Comparison of ENCODE assay signal across 16 mouse cellular contexts in the genomic region with DNA sequence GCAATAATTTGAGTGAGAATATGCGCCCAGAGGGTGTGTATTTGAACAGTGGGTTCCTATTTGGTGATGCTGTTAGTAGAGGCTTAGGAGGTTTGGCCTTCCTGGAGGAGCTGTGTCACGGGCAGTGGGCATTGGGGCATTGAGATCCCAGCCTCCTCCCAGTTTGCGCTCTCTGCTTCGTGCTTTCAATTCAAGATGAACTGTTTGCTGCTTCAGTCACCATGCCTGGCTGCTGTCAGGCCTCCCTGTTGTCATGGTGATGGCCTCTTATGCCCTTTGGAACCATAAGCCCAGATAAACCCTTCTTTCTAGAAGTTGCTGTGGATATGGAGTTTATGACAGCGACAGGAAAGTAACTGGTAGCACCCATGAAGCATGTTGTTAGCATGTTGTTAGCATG. TPM values are rescaled to one million over a fixed set of nuclear protein-coding genes. Genes with fewer than 3 reads are reported as not detected.
A peak's percentile ranks its signal among the peaks of the same experiment; 100 is the strongest.
DNase-seq lines count a peak whose midpoint lies in the region; ATAC-seq and TF ChIP-seq lines count a peak whose summit lies in the region.
"Had no signal": no experiment of that assay in that cellular context is flagged by ENCODE, and none has a peak within 500 bp of the region (broad histone marks: within the 10 kb centered on the region; RNA-seq: fewer than 3 reads in every experiment).

No protein-coding gene starts in this region.

- no peak for TF ChIP-seq CTCF in lung, postnatal 0 days (IDR thresholded peaks at IDR 0.05)

- TF ChIP-seq EP300 in lung, postnatal 0 days (IDR thresholded peaks at IDR 0.05) = no peak

- H3K27me3 ChIP-seq in hindbrain, embryonic 12.5 days = no peaks in the 10 kb centered on the region
- H3K27me3 ChIP-seq in midbrain, embryonic 11.5 days (ENCODE audit: control insufficient read depth, insufficient read depth, low read length) = no peaks in the 10 kb centered on the region
- H3K27me3 ChIP-seq in neural tube, embryonic 15.5 days (replicated peaks) = no peaks in the 10 kb centered on the region
- H3K27me3 ChIP-seq in lung, postnatal 0 days (replicated peaks; ENCODE audit: insufficient read depth, low read length) = no peaks in the 10 kb centered on the region
- H3K27me3 ChIP-seq: limb, embryonic 13.5 days had no signal

- no peaks in the 10 kb centered on the region for H3K36me3 ChIP-seq in hindbrain, embryonic 12.5 days
- no peaks in the 10 kb centered on the region for H3K36me3 ChIP-seq in midbrain, embryonic 11.5 days (ENCODE audit: control insufficient read depth, insufficient read depth, low read length)
- no peaks in the 10 kb centered on the region for H3K36me3 ChIP-seq in neural tube, embryonic 15.5 days
- H3K36me3 ChIP-seq in lung, postnatal 0 days (ENCODE audit: insufficient read depth, low read length) = no peaks in the 10 kb centered on the region

- H3K4me3 ChIP-seq in hindbrain, embryonic 12.5 days = no peak overlapping the region
- H3K4me3 ChIP-seq in midbrain, embryonic 11.5 days (ENCODE audit: low read depth, low read length) = no peak overlapping the region
- no peak overlapping the region for H3K4me3 ChIP-seq in neural tube, embryonic 15.5 days (replicated peaks)
- H3K4me3 ChIP-seq in lung, postnatal 0 days (ENCODE audit: low read depth, low read length) = no peak overlapping the region
- H3K4me3 ChIP-seq: limb, embryonic 13.5 days had no signal

- H3K9ac ChIP-seq in hindbrain, embryonic 12.5 days = no peak overlapping the region
- no peak overlapping the region; the same call in 1 of the 2 replicates for H3K9ac ChIP-seq in midbrain, embryonic 11.5 days (ENCODE audit: low read length)
- no peak overlapping the region for H3K9ac ChIP-seq in neural tube, embryonic 15.5 days (replicated peaks)
- H3K9ac ChIP-seq in lung, postnatal 0 days (replicated peaks; ENCODE audit: low read depth) = no peak overlapping the region
- H3K9ac ChIP-seq: limb, embryonic 13.5 days had no signal

- DNase-seq in embryo, embryonic 10.5 days (ENCODE audit: low spot score) = peak; percentile 72
- peak; percentile 92 for DNase-seq in midbrain, embryonic 11.5 days (ENCODE audit: low spot score, missing footprints)
- no peak for DNase-seq in c-Kit-positive CD71-positive TER-119-positive erythroid progenitor cells, embryonic 14.5 days (ENCODE audit: low spot score)
- no peak for DNase-seq in ovary, postnatal 36 days (ENCODE audit: low spot score)
- DNase-seq in lung, postnatal 0 days (ENCODE audit: low spot score) = no peak
- no peak for DNase-seq in urinary bladder, postnatal 36 days (ENCODE audit: low spot score in 2 of 2)
- DNase-seq: cerebellum, postnatal 25 days; heart, postnatal 4 days; kidney, postnatal 10 days; layer of hippocampus, postnatal 36 days; lung, adult 2 months; thymus, postnatal 4 days had no signal

- WGBS in hindbrain, embryonic 12.5 days = 39% methylated on average over 5 of the region's 5 CpGs
- 15% methylated on average over 5 of the region's 5 CpGs for WGBS in midbrain, embryonic 11.5 days
- 35% methylated on average over 5 of the region's 5 CpGs for WGBS in neural tube, embryonic 15.5 days
- 75% methylated on average over 5 of the region's 5 CpGs for WGBS in lung, postnatal 0 days

- H3K9me3 ChIP-seq in hindbrain, embryonic 12.5 days (replicated peaks) = no peaks in the 10 kb centered on the region
- H3K9me3 ChIP-seq in midbrain, embryonic 11.5 days (ENCODE audit: control insufficient read depth, low read length) = no peaks in the 10 kb centered on the region
- no peaks in the 10 kb centered on the region for H3K9me3 ChIP-seq in neural tube, embryonic 15.5 days (replicated peaks)
- H3K9me3 ChIP-seq in lung, postnatal 0 days (ENCODE audit: low read length) = no peaks in the 10 kb centered on the region
- H3K9me3 ChIP-seq: limb, embryonic 13.5 days had no signal

- peaks cover 20% of the 10 kb centered on the region for H3K4me1 ChIP-seq in hindbrain, embryonic 12.5 days
- H3K4me1 ChIP-seq in midbrain, embryonic 11.5 days (ENCODE audit: control insufficient read depth, insufficient read depth, low read length) = peaks cover 20% of the 10 kb centered on the region
- H3K4me1 ChIP-seq in neural tube, embryonic 15.5 days = peaks cover 22% of the 10 kb centered on the region
- H3K4me1 ChIP-seq in lung, postnatal 0 days (ENCODE audit: insufficient read depth, low read depth, low read length) = no peaks in the 10 kb centered on the region

- peak overlapping the region; percentile 82 for H3K27ac ChIP-seq in hindbrain, embryonic 12.5 days
- H3K27ac ChIP-seq in midbrain, embryonic 11.5 days (ENCODE audit: low read depth, low read length) = peak overlapping the region; percentile 27
- peak overlapping the region; percentile 77 for H3K27ac ChIP-seq in neural tube, embryonic 15.5 days (replicated peaks)
- H3K27ac ChIP-seq in lung, postnatal 0 days (ENCODE audit: low read length) = no peak overlapping the region
- H3K27ac ChIP-seq: limb, embryonic 13.5 days had no signal

- H3K4me2 ChIP-seq in hindbrain, embryonic 12.5 days (replicated peaks) = no peak overlapping the region
- 0 out of 2 replicates have a peak overlapping the region, but pooled peaks have one; percentile 9 for H3K4me2 ChIP-seq in midbrain, embryonic 11.5 days
- H3K4me2 ChIP-seq in neural tube, embryonic 15.5 days = no peak overlapping the region
- no peak overlapping the region for H3K4me2 ChIP-seq in lung, postnatal 0 days (replicated peaks; ENCODE audit: low read depth, low read length)
- H3K4me2 ChIP-seq: limb, embryonic 13.5 days had no signal

- ATAC-seq in hindbrain, embryonic 12.5 days (ENCODE audit: low FRiP score) = 0 out of 2 replicates have a peak, but pooled peaks have one; percentile 11
- peak; percentile 60 for ATAC-seq in midbrain, embryonic 11.5 days (ENCODE audit: low FRiP score)
- ATAC-seq in neural tube, embryonic 15.5 days (ENCODE audit: low FRiP score) = no peak
- ATAC-seq in lung, postnatal 0 days = no peak
- ATAC-seq: CD4-positive, CD25-positive, alpha-beta regulatory T cell, adult 4 months had no signal

RNA-seq across cellular contexts. Expression of a gene that starts 40.5 kb away (rescaled TPM):
- polyA plus RNA-seq in hindbrain, embryonic 12.5 days (2016; fragmentation: Nextera tagmentation; extraction: Ambion mirVana) = 3.8 and 4.7 TPM in 2 replicates
- polyA plus RNA-seq in midbrain, embryonic 11.5 days (2014; fragmentation: Nextera tagmentation; extraction: Ambion mirVana) = 2.8 and 3.1 TPM in 2 replicates
- polyA plus RNA-seq in neural tube, embryonic 15.5 days (2015; fragmentation: Nextera tagmentation; extraction: Ambion mirVana) = 1.7 and 2.3 TPM in 2 replicates
- polyA plus RNA-seq in lung, postnatal 0 days (2015; fragmentation: Nextera tagmentation; extraction: Ambion mirVana) = 5.1 and 5.5 TPM in 2 replicates
- polyA plus RNA-seq: CD4-positive, CD25-positive, alpha-beta regulatory T cell, adult 4 months had no signal

Comparison
In these comparisons a context has a peak if more than half of its experiments do, and no peak if none do; other contexts are left out.
1. DNase-seq: peak in embryo, embryonic 10.5 days (single experiment) and midbrain, embryonic 11.5 days (single experiment); none in c-Kit-positive CD71-positive TER-119-positive erythroid progenitor cells, embryonic 14.5 days (single experiment), ovary, postnatal 36 days (single experiment), lung, postnatal 0 days (single experiment) and urinary bladder, postnatal 36 days (0 of 2).
2. ATAC-seq: peak in hindbrain, embryonic 12.5 days (single experiment) and midbrain, embryonic 11.5 days (single experiment); none in neural tube, embryonic 15.5 days (single experiment) and lung, postnatal 0 days (single experiment).